Mouse (Mus musculus) right cerebral cortex, postnatal 36 days (tissue): Measurements from ENCODE around the gene Elk4.

Experiments
- DNase-seq, 2 experiments: peaks; one replicate each; pipeline ENCODE4 v3.0.0; 2022; ENCODE audit warnings: low spot score in 2 of 2, mixed read lengths in 1 of 2

Elk4 gene

DNA sequence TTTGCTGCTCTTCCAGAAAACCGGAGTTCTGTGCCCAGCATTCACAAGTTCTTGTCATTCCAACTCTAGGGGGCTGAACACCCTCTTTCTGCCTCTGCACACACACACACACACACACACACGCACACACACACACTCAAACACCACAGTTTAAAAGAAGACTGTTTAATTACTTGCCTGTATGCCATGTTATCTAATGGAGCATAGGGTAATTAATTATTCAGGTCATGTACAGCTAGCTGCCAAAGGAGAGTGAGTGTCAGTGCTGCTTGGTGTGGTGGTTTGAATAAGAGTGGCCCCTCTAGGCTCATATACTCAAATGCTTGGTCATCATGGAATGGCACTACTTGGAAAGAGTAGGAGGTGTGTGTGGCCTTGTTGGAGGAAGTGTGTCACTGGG lies 23.6 kb upstream of the Elk4 start:
- no peak for DNase-seq

DNA sequence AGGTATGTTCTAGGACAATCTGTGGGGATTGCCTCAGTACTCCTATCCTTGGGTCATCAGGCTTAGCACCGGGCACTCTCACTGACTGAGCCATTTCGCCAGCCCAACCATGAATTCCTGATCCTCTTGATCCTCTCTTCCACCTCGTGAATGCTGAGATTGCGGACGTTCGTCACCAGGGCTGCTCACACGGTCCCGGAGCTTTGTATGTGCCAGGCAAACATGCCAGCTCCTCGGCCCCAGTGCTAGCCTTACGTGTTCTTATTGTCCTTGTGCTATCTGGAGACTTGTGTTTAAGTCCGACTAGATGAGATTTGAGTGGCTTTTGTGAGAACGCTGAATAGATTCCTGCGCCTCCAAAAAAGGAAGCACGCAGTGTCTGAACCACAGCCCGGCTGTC lies 20.0 kb upstream of the Elk4 start:
- DNase-seq, result no peak

DNA sequence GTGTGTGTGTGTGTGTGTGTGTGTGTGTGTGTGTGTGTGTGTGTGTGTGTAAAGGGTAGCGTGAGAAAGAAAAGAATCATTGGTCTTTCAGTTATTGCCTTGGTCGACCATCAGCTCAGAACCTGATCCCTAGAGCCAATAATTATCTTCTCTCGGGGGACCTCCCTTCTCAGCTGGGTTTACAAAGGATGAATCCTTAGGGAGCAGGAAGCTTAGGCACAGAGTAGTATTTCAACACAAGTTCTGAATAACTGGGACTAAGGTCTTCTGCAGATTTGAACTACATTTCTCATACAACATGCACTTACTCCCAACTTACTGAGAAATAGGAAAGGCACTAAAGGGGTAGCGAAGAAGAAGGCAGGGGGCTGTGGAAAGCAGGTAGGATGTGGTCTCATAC lies 17.9 kb upstream of the Elk4 start:
- DNase-seq, result no peak

DNA sequence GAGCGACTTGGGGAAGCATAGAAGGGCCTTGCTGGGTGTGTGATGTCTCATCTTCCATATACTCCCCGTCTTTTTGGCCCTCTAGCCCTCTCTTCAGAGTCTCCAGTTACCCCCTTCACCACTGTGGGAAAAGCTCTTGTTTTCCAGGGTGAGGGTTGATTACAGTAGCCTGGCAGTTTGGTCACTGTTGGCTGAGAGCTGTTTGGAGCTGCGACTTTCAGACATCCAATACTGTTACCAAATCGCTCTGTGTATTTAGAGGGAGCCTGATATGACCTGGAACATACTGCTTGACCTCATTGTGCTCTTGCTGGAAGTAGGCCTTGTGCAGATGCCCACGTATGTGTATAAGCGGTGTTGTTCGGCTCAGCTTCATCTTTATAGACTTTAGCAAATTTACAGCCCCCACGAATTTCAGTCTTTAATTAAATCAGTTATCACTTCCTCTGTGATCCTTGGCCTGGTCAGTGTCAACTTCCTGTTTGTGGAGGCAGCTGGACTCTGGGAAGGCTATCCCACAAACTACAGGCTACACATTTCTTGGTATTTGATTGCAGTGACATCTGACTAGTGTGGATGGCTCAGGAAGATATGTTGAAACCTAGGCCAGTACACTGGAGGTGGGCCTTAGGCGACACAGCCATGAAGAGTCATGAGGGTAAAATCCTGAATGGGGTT lies 17.2 kb upstream of the Elk4 start:
- no peak for DNase-seq

DNA sequence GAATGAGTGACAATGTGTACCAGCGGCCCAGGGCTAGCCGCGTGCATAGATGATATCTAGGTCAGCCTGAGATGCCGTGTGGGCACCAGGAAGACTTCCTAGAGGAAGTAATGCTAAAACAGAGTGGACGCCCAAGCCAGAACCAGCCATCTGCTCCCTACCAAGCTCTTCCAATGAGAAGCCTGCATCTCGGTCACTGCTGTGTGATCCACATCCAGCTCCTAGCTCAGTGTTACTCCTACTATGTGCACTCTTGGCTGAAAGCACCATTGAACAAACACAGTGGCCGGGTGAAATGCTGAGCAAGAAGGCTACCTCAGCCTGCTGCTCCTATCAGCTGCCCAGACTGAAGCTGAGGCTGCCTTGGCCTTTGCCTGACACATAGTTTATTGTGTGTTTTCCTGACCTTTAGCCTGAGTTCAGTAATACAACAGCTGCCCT lies 14.8 kb upstream of the Elk4 start:
- no peak for DNase-seq

DNA sequence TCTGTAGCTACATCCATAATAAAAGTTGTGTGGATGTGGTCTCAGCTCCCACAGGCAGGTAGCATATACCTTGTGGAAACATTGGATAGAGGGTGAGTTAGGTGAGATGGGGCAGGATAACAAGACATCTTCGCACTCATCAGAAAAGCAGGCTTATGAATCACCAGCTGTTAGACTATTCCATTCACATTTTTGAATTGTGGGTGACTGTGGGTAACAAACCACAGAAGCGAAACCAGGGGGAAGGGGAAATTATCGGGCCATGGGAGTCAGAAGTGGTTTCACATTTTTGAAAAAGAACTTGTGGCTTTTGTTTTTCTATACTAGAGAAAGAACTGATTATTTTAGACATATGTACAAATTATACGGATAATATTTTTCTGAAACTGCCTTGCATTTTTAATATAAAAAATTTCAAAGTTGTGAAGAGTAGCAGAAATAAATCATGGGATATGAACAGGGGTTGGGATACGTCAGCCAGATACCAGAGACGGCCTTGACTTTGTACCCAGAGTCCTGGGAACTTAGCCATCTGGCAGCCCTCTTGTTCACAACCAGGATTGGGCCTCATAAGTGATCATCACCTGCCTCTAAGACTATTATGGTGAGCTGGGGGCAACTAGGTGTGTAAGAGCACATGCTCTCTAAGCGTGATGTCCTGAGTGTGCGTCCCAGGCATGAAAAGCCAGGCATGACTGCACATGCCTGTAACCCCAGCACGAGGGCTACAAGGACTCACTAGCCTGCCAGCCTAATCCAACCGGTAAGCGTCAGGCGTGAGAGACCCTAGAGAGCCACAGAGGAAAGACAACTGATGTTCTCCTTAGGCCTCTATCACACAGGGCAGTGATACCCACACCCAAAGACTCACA lies 14.0 kb upstream of the Elk4 start:
- DNase-seq, result no peak

DNA sequence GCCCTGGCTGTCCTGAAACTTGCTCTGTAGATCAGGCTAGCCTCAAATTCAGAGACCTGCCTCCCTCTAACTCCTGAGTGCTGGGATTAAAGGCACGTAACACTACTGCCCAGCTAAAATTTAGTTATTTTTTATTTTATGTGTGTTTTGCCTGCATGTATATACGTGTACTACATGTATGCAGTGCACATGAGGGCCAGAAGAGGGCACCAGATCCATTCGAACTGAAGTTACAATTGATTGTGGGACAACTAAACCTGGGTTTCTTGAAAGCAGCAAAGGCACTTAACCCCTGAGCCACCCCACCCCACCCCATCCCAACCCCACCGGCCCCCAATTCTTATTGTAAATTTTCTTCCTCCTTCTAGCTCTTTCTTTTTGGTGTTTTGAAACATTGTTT lies 12.3 kb upstream of the Elk4 start:
- no peak for DNase-seq

DNA sequence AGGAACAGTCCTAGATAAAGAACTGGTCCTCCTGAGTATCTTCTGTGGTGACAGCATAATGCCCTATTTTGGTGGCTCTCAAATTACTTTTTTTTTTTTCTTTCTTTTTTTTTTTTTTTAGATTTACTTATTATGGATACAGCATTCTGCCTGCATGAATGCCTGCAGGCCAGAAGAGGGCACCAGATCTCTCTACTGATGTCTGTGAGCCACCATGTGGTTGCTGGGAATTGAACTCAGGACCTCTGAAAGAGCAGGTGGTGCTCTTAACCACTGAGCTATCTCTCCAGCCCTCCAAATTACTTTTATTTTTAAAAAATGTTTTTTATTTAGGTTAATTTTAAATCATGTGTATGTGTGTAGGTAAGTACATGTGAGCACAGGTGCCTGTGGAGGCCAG lies 6.9 kb upstream of the Elk4 start:
- DNase-seq, result no peak

DNA sequence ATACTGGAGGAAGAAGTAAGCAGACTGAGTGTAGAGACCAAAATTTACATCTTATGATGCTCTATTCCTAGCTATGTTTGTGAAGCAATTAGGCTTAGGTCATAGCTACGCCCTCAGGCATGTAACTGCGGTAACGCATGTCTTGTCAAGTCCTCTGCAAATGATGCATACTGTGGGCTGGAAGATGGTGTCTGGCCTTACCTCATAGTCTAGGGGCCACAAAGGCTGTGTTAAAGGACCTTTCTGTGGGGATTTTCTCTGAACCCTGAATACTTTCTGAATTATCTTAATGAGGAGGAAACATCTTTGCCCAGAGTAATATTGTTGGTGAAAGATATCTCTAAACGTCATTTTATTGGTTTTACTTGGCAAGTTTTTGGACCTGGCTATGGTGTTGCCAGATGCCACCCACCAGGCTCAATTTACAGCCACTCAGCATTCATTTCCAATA lies 5.5 kb upstream of the Elk4 start:
- DNase-seq, result no peak

DNA sequence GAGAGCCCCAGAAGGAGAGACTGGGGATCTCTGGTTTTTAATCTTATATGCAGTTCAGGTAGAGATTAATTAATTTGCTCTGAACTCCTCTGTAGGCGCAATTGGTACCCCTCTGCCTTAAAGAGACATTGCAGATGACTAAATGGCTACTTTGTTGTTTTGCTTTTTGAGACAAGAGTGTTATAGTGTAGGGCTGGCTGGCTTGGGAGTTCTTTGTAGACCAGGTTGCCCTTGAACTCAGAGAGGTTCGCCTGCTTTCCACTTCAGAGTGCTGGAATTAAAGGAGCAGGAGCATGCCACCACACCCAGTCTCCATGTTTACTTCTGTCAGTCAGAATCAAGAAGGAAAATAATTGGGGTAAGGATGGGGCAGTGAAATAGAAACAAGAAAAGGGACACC lies 4.3 kb upstream of the Elk4 start:
- DNase-seq, result no peak

DNA sequence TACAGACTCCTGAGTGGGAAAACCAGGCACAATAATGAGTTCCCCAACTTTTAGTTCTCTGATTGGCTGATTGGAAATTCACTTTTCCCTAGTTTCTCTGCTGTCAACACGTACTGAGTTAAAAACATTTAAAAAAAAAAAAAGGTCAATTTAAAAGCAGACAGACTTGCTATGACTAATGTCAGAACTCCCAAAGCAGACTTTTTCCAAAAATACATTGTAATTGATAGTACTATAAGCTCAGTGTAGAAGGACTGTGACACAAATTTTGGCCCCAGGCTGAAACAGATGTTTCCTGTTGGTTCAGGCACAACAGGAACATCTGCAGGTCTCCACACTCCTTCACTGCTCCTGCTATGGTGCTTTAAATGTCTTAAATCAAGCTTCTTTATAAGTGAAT lies 3.6 kb upstream of the Elk4 start:
- no peak for DNase-seq

DNA sequence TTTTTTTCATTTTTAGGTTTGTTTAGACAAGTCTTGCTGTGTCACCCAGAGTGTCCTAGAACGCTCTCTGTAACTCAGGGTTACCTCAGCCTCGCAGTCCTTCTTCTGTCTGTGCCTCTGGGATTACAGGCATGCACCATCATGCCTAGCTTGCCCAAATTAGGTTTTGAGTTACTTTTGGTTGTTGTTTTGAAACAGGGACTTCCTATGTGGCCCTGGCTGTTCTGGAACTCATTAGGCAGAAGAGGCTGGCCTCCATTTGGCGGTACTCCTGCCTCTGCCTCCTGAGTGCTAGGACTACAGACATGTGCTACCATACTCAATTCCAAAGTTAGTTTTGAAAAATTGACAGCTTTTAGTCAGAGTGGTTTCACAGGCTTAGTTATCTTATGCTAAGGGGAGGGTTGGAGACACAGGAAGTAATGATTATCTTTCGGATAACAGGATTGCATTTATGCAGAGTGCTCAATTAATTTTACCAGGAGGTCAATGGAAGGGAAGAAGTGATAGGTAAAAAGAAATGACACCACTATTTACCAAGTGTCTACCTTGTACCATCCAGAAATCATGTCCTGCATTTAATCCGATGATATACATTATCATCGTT lies 2.7 kb upstream of the Elk4 start:
- DNase-seq, result no peak

DNA sequence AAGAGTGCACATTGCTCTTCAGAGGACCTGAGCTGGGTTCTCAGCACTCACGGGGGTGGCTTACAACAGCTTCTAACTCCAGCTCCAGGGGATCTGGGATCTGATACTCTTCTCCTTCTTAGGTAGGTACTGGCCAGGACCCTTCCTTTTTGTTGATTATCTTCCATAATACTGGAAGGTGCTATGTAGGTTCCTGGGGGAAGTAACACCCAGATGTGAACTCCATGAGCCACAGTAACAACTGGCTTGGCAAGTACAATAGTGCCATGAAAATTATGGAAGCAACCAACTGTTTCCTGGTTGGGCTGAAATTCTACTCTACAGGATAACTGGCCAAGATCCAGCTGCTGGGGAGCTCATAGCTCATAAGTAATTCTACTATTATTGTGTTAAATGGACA lies 1.9 kb upstream of the Elk4 start:
- DNase-seq, result no peak

DNA sequence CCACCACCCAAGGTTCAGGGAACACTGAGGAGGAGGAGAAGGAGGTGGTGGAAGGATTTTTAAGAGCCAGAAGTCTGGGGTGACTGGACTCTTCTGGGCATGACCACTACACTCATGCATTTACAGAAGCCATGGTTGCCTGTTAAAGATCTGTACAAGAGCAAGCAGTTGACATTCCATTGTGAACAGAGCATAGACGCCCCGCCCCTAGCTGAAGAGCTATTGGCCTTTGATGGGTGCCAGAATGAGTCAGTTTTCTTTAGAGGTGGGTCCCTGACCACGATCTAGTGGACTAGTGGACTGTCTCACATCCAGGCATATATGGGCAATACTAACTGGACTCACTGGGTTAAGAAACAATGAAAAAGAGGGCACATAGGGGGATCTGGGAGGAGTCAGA lies 1.4 kb upstream of the Elk4 start:
- DNase-seq, result no peak

DNA sequence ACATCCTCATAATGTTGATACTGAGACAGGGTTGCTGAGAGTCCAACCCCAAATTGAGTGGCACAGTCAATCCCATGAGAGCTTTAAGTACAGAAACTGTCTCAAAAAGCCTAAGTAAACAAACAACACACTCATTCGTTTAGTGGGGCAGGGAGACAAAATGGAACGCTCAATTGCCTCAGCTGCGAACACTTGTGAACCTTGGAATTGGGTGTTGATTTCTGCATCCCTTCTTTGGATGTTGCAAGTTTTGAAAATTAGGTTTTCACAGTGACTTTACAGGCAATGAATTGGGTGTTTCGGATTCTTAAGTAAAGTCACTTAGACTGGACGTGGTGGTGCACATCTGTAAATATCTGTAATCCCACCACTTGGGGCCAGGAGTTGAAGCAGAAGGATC lies 686 bp upstream of the Elk4 start:
- DNase-seq, result no peak

DNA sequence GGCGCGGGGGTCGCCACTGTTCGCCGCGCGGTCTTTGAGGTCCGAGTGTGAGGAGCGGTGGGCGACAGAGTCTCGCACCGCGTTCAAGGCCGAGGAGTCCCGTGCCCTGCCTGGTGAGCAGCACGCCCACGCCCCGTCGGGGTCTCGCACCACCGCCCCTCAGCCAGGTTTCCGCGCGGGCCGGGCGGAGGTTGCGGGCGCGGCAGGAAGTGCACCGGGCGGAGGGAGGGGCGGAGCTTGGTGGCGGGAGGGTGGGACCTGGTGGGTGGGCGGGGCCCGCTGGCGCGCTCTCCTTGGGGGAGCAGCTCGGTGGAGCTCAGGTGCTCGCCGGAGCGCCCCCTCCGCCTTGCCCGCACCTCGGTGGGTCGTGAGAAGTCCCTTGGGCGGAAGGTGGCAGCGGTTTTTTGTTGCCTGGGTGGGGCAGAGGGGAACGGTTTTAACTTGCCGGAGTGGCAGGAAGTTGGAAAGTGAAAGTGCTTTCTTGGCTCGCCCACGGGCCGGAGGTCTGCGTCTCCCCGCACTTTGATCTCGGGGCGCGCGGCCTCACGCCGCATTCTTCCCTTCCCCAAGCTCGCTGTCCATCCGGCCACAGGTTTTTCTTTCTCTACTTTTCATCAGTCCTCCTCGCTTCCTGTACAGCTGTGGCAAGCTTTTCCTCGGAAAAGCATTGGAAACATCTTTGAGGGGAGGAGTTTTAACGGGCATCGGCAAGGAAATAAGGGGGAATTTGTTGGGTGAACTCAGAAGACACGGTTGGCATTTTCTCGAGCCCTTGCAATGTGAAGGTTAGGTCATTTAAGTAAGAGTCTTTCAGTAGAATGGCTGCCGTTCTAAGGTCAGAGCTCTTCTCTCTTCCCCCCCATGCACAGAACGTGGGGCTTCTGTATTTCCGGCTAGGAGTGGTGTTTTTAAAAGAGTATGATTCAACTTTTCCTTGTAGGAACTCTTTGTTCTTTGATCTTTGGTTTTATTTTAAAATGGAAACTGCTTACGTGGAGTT lies 721 bp downstream of the Elk4 start:
- DNase-seq, result peak; percentile 68 to 73

DNA sequence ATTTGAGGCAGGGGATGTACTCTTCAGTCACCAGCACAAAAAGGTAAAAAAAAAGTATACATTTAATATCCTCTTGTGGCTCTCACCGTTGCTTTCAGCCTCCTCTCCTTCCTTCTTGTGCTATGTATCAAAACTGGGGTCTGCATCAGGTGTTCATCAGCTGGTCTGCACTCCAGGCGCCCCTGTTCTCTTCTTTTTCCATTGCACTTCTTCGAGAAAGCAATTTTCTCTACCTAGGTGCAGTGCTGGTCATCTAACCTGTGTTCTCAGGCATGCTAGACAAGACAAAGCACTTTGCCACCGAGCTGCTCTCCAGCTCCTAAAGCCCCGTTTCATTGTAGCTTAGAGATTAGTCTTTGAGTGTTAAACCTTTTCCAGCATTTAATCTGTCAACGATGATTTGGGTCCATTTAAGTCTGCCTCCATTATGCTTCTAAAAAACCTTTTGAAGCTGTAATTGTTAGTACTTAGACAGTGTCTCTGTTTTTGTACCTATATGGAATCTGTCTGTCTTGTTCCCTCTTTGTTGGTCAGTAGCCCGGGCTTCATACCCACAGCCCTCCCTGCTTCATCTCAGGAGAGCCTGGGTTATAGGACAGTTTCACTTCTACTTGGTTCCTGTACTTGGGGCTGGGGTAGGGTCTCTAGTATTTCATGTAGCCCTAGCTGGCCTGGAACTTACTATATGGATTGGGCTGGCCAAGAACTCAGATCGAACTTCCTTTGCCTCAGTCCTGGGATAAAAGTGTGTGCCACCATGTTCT lies 1.7 kb downstream of the Elk4 start:
- no peak for DNase-seq

DNA sequence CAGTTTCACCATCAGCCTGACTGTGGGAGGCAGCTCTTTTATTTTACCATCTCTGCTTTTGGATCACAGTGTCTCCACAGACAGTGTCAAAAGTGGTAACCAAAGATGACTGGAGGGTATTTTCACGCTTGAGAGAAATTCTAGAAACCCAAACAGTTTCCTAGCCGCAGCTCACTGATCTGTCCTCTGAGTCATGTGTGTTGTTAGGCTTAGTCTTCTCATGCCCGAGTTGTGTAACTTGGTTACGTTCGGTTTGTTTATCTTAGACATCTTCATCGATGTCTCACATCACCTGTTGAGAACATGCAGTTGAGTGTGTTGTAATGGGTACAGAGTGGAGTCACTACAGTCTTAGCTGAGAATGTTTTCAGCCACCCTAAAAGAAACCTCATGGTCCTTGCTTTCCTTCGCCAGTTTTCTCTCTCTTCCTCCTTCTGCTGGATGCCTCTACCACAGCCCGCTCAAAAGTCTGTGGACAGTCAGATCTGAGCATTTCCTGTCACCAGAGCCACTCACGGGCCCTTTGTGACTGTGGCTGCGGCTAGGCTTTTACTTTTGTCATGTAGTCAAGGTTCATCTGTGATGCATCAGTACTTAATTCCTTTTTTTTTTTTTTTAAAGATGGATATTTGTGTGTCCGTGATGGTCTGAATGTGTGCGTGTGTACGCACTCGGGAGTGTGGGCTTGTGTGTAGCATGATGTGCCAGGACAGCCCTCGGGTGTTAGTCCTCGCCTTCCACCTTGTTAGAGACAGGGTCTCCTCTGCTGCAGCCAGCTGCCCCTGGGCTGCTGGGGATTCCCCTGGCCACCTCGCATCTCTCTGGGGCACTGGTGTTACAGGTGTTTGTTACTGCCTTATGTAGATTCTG lies 3.5 kb downstream of the Elk4 start:
- no peak for DNase-seq

DNA sequence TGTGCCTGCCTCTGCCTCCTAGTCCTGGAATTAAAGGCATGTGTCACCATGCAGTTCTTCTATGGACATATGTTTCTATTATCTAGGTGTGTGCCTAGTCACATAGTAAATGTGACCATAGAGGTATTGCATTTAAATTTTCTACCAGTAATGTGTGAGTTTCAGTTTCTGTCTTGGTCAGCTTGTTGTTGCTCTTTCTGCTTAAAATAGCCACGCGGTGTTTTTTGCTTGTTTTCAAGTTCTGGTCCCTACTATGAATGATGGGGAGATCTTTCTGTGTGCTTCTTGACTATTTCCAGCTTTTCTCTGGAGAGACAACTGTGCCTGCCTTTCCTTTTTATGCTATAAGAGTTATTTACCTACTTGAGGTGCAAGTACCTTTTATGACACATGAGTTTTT lies 4.4 kb downstream of the Elk4 start:
- no peak for DNase-seq

DNA sequence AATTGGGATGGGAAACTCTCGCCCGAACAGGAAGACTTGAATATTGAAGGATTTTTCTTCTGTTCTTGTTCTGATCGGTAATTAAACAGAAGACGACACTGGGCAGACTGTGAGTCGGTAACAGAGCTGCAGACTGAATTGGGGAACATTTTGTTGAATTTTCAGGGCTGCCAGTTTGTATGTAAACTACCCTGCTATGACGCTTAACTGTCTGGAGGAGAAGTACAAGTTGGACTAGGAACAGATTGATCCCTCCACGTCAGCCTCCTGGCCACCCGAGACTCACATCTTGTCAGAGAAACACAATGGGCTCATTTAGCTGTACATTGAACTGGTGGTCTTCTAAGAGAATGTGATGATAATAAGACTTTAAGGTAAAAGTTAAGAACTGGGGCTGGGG lies 5.5 kb downstream of the Elk4 start:
- no peak for DNase-seq
